Mouse (Mus musculus): Measurements from ENCODE around the gene Epb42.

GRCm38 (mm10) chr2:121016226-121016625 is 20.6 kb downstream of the Epb42 start:
- TF ChIP-seq POLR2A (IDR thresholded peaks at IDR 0.05; ENCODE audit: control insufficient read depth, low read depth, low read length) (no peak), CTCF (IDR thresholded peaks at IDR 0.05; ENCODE audit: control insufficient read depth, insufficient read depth, insufficient replicate concordance, low read depth, low read length) (no peak)

Data from testis, adult 2 months (tissue).